Mouse (Mus musculus): ENCODE data around the gene Ndc1.

DNA sequence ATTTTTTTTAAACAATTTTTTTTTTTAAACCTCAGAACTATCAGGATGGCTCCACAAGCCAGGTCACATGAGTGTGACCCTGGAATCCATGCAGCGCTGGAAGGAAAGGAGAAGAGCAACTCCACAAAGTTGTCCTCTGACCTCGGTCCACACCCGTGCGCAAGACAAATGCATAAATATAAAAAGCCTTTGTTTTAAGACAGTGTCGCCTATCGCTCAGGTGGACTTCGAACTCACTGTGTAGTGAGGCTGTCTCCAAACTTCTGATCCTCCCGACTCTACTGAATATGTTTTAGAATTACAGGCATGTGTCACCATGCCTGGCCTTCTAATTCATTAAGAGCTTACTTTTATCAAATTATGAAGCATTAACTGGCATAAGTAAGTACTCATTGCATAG lies 39.1 kb upstream of the Ndc1 start:
- TF ChIP-seq CTCF (IDR thresholded peaks at IDR 0.05; ENCODE audit: low read depth) (no peak), EP300 (IDR thresholded peaks at IDR 0.05; ENCODE audit: low read depth) (no peak)

All from liver, embryonic 14.5 days (tissue).